In genomic region chr16:6135016-6135415, GRCm38 (mm10) we compare ENCODE assay signal across 26 mouse cellular contexts.
DNase-seq lines count a peak whose midpoint lies in the region; ATAC-seq lines count a peak whose summit lies in the region.
"Had no signal": no experiment of that assay in that cellular context is flagged by ENCODE, and none has a peak within 500 bp of the region (broad histone marks: within the 10 kb centered on the region; RNA-seq: fewer than 3 reads in every experiment).

No protein-coding gene starts in this region.

- H3K36me3 ChIP-seq in megakaryocyte, embryonic 14.5 days (replicated peaks; ENCODE audit: low read length): no peaks in the 10 kb centered on the region
- H3K36me3 ChIP-seq in heart, embryonic 12.5 days: no peaks in the 10 kb centered on the region
- H3K36me3 ChIP-seq: forebrain, embryonic 12.5 days; heart, embryonic 15.5 days; hindbrain, embryonic 15.5 days; intestine, embryonic 15.5 days; limb, embryonic 13.5 days; liver, embryonic 12.5 days; neural tube, embryonic 13.5 days had no signal

- H3K27me3 ChIP-seq in megakaryocyte, embryonic 14.5 days (replicated peaks): no peaks in the 10 kb centered on the region
- H3K27me3 ChIP-seq in heart, embryonic 12.5 days (replicated peaks): no peaks in the 10 kb centered on the region
- H3K27me3 ChIP-seq: forebrain, embryonic 12.5 days; heart, embryonic 15.5 days; hindbrain, embryonic 15.5 days; intestine, embryonic 15.5 days; limb, embryonic 13.5 days; liver, embryonic 12.5 days; neural tube, embryonic 13.5 days had no signal

- H3K4me1 ChIP-seq in megakaryocyte, embryonic 14.5 days: peaks cover 37% of the 10 kb centered on the region
- H3K4me1 ChIP-seq in heart, embryonic 12.5 days (replicated peaks): no peaks in the 10 kb centered on the region
- H3K4me1 ChIP-seq: forebrain, embryonic 12.5 days; heart, embryonic 15.5 days; intestine, embryonic 15.5 days; limb, embryonic 13.5 days; liver, embryonic 12.5 days had no signal

- no peak overlapping the region for H3K27ac ChIP-seq in heart, embryonic 12.5 days (ENCODE audit: poor library complexity, severe bottlenecking)
- H3K27ac ChIP-seq: forebrain, embryonic 12.5 days; gastrocnemius, adult 2 months; heart, embryonic 15.5 days; hindbrain, embryonic 15.5 days; intestine, embryonic 15.5 days; limb, embryonic 13.5 days; liver, embryonic 12.5 days; neural tube, embryonic 13.5 days had no signal

- 83% methylated on average over 7 of the region's 7 CpGs for WGBS in heart, embryonic 12.5 days

- no peak for ATAC-seq in megakaryocyte, adult 5-6 weeks (ENCODE audit: poor library complexity, severe bottlenecking)
- ATAC-seq in heart, embryonic 12.5 days (ENCODE audit: insufficient number of reproducible peaks, low FRiP score): no peak
- ATAC-seq: intestine, embryonic 15.5 days; liver, embryonic 12.5 days; midbrain, embryonic 16.5 days had no signal

- DNase-seq in cerebellum, adult 11-12 months: peak; percentile 49
- no peak for DNase-seq in cerebellum, postnatal 4 days (ENCODE audit: low spot score in 2 of 2)
- DNase-seq in cerebellum, adult 9-11 months: peak; percentile 58
- DNase-seq in heart, postnatal 4 days: no peak
- DNase-seq: gastrocnemius, adult 2 months; heart, postnatal 36 days; kidney, adult 8-10 months; kidney, postnatal 14 days; layer of hippocampus, postnatal 36 days; lung, adult 18-20 months; lung, postnatal 10 days; right cerebral cortex, adult 18-20 months; right cerebral cortex, postnatal 4 days; thymus, postnatal 25 days had no signal

- no peak overlapping the region for H3K9ac ChIP-seq in heart, embryonic 12.5 days
- H3K9ac ChIP-seq: forebrain, embryonic 12.5 days; heart, embryonic 15.5 days; hindbrain, embryonic 15.5 days; intestine, embryonic 15.5 days; limb, embryonic 13.5 days; liver, embryonic 12.5 days; neural tube, embryonic 13.5 days had no signal

- no peaks in the 10 kb centered on the region for H3K9me3 ChIP-seq in megakaryocyte, embryonic 14.5 days
- H3K9me3 ChIP-seq in heart, embryonic 12.5 days (replicated peaks): no peaks in the 10 kb centered on the region
- H3K9me3 ChIP-seq: forebrain, embryonic 12.5 days; heart, embryonic 15.5 days; hindbrain, embryonic 15.5 days; intestine, embryonic 15.5 days; limb, embryonic 13.5 days; liver, embryonic 12.5 days; neural tube, embryonic 13.5 days had no signal

- peak overlapping the region; percentile 53 for H3K4me3 ChIP-seq in megakaryocyte, embryonic 14.5 days (replicated peaks)
- H3K4me3 ChIP-seq in heart, embryonic 12.5 days: no peak overlapping the region
- H3K4me3 ChIP-seq: forebrain, embryonic 12.5 days; gastrocnemius, adult 2 months; heart, embryonic 15.5 days; hindbrain, embryonic 15.5 days; intestine, embryonic 15.5 days; limb, embryonic 13.5 days; liver, embryonic 12.5 days; myocyte; neural tube, embryonic 13.5 days had no signal

- no peak overlapping the region for H3K4me2 ChIP-seq in heart, embryonic 12.5 days
- H3K4me2 ChIP-seq: forebrain, embryonic 12.5 days; heart, embryonic 15.5 days; hindbrain, embryonic 15.5 days; intestine, embryonic 15.5 days; limb, embryonic 13.5 days; liver, embryonic 12.5 days; neural tube, embryonic 13.5 days had no signal

Comparison
In these comparisons a context has a peak if more than half of its experiments do, and no peak if none do; other contexts are left out.
1. DNase-seq: peak in cerebellum, adult 11-12 months (single experiment) and cerebellum, adult 9-11 months (single experiment); none in cerebellum, postnatal 4 days (0 of 2) and heart, postnatal 4 days (single experiment).